Mouse (Mus musculus) megakaryocyte, embryonic 14.5 days (primary cell): ENCODE data around the gene Mrps35.

ENCODE experiments used
- FLI1 ChIP-seq: IDR thresholded peaks from 2 replicates; pipeline ENCODE4 v1.6.1; 2012; ENCODE audit warnings: low read length, inconsistent platforms, mixed read lengths
- GATA1 ChIP-seq: IDR thresholded peaks from 3 replicates; pipeline ENCODE4 v1.6.1; 2012; ENCODE audit warnings: mixed read lengths, low read length, inconsistent platforms, borderline replicate concordance

DNA sequence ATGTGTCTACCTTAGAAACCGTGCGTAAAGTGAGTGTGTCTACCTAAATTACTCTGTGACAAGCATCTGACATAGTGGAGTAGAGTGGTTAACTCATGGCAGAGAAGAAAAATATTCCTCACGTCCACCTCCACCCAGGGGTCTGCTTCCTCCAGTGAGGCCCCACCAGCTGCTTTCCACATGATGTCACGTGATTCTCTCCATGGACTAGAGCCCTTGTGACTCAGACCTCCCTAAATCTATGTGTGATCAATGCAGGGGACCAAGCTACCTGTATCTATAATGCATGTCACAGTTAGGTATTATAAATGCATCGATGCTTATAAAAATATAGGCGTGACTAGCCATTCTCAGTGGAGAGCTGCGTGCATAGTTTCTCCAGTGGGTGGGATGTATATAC, 52.2 kb downstream of the Mrps35 start:
- TF ChIP-seq GATA1: no peak
- TF ChIP-seq FLI1: no peak
